Mouse (Mus musculus): Measurements from ENCODE around the gene Rcbtb2. TPM values are rescaled to one million over a fixed set of nuclear protein-coding genes. Genes with fewer than 3 reads are reported as not detected.

Gene Rcbtb2
- polyA plus RNA-seq (2012; rRNA removed): 27.0 and 30.2 TPM in 2 replicates

DNA sequence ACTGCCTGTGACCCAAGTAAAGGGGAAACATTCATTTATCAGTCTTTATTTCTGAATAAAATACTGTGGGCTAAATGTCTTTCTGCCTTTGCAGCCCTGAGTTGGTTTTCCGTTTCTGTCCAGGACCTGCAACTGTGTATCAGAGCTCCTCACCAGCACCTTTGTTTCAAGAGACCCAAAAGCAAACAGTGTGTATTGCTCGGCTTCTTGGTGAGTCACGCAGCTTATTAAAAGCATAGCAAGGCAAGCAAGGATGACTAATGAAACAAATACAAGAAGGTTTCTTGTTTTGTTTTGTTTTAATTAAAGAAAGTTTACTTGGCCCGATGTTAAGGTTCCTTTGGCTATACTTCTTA lies at the start of gene Rcbtb2:
Rcbtb2 (plus strand) TSS at position 115 of the 356 bp plus-strand sequence.
- DNase-seq: no peak
- TF ChIP-seq POLR2A (IDR thresholded peaks at IDR 0.05; ENCODE audit: borderline replicate concordance, insufficient read depth, low read length): no peak
- TF ChIP-seq CTCF (IDR thresholded peaks at IDR 0.05; ENCODE audit: borderline replicate concordance, insufficient read depth, low read depth, low read length): no peak
- Histone ChIP-seq H3K4me1 (ENCODE audit: control insufficient read depth, insufficient read depth, low read length) (no peaks in the 10 kb centered on the region), H3K4me3 (replicated peaks; ENCODE audit: insufficient read depth, low read depth, low read length) (no peak within 1 kb of the TSS), H3K27ac (ENCODE audit: insufficient read depth, low read length) (no peak within 1 kb of the TSS), H3K27me3 (ENCODE audit: control insufficient read depth, insufficient read depth, low read length) (no peaks in the 10 kb centered on the region)
- 86% methylated on average over 4 of the region's 4 CpGs for WGBS

DNA sequence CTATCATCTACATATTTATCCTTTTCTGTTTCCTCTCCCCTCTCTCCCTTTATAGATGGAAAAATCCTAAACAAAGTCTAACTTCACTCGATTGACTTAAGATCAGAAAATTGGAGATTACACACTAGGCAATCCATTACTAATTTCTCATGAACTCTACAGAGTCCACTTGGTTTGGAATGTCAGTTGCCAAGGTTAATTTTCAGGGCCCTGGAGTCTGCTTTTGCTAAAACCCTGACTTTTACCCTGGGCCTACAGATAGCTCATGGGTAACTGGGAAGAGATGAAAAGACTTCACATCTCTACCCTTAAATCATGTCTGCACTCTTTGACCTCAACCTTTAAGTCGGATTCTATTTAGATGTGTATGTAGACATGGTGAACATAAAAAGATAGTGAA lies 39.3 kb upstream of the Rcbtb2 start:
- H3K4me3 ChIP-seq (replicated peaks; ENCODE audit: insufficient read depth, low read depth, low read length): no peak overlapping the region
- no peaks in the 10 kb centered on the region for H3K4me1 ChIP-seq (ENCODE audit: control insufficient read depth, insufficient read depth, low read length)
- no peak for DNase-seq
- WGBS: 91% methylated on average over 2 of the region's 2 CpGs
- no peak for TF ChIP-seq CTCF (IDR thresholded peaks at IDR 0.05; ENCODE audit: borderline replicate concordance, insufficient read depth, low read depth, low read length)
- no peaks in the 10 kb centered on the region for H3K27me3 ChIP-seq (ENCODE audit: control insufficient read depth, insufficient read depth, low read length)
- H3K27ac ChIP-seq (ENCODE audit: insufficient read depth, low read length): no peak overlapping the region

DNA sequence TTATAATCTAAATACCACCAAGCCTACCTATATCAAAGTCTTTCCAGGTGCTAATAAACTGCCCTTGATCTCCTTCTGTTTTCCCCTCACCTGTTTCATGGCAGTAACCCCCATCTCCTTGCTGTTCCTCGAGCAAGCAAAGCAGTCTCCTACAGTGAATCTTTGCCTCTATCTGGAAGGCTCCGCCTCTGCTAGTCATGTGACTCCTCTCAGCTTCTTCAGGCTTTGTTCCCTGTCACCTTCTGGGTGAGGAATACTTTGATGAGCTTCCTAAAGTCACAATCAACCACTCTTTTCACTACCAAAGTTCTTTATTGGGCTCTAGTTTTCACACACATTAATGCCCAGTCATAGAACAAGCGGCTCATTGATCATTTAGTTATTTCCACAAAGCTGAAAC lies 36.4 kb upstream of the Rcbtb2 start:
- H3K27ac ChIP-seq (ENCODE audit: insufficient read depth, low read length): no peak overlapping the region
- no peak overlapping the region for H3K4me3 ChIP-seq (replicated peaks; ENCODE audit: insufficient read depth, low read depth, low read length)
- H3K27me3 ChIP-seq (ENCODE audit: control insufficient read depth, insufficient read depth, low read length): no peaks in the 10 kb centered on the region
- no peak for DNase-seq
- 56% methylated on average over 3 of the region's 3 CpGs for WGBS
- TF ChIP-seq CTCF (IDR thresholded peaks at IDR 0.05; ENCODE audit: borderline replicate concordance, insufficient read depth, low read depth, low read length) (no peak), POLR2A (IDR thresholded peaks at IDR 0.05; ENCODE audit: borderline replicate concordance, insufficient read depth, low read length) (no peak)
- no peaks in the 10 kb centered on the region for H3K4me1 ChIP-seq (ENCODE audit: control insufficient read depth, insufficient read depth, low read length)

DNA sequence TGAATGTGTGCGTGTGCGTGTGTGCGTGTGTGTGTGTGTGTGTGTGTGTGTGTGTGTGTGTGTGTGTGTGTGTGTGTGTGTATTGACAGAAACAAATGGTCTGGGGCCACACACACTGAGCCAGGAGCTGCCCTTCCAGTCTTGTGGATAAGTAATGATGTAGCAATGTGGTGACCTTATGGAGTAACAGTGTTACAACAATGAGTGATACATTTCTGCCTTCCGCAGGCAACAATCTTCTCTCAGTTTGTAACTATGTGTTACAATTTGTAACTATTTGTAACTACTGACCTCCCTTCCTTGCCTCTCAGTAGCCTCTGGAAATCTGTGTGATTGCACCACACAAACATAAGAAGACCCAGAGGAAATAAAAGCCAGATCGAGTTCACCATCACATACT lies 35.6 kb upstream of the Rcbtb2 start:
- no peak for TF ChIP-seq POLR2A (IDR thresholded peaks at IDR 0.05; ENCODE audit: borderline replicate concordance, insufficient read depth, low read length)
- TF ChIP-seq CTCF (IDR thresholded peaks at IDR 0.05; ENCODE audit: borderline replicate concordance, insufficient read depth, low read depth, low read length): no peak
- H3K27ac ChIP-seq (ENCODE audit: insufficient read depth, low read length): no peak overlapping the region
- 78% methylated on average over 5 of the region's 5 CpGs for WGBS

DNA sequence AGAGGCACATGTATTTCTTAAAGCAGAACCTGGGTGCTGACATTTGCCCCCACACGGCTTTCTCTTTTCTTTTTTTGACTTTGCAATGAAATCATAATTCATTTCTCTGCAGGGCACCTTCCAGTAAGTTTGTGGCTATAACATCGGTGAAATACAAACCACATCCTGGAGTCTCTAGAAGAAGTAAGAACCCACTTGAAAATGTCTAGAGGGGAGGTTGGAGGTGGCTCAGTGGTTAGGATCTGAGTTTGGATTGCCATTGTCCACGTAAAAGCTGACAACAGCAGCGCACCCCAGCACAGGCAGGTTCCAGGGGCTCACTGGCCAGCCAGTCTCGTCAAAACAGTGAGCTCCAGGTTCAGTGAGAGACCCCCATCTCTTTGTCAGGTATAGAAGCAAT lies 35.1 kb upstream of the Rcbtb2 start:
- Histone ChIP-seq H3K4me3 (replicated peaks; ENCODE audit: insufficient read depth, low read depth, low read length) (no peak overlapping the region), H3K27me3 (ENCODE audit: control insufficient read depth, insufficient read depth, low read length) (no peaks in the 10 kb centered on the region), H3K4me1 (ENCODE audit: control insufficient read depth, insufficient read depth, low read length) (no peaks in the 10 kb centered on the region), H3K27ac (ENCODE audit: insufficient read depth, low read length) (no peak overlapping the region)
- WGBS: 86% methylated on average over 5 of the region's 5 CpGs
- no peak for DNase-seq
- TF ChIP-seq POLR2A (IDR thresholded peaks at IDR 0.05; ENCODE audit: borderline replicate concordance, insufficient read depth, low read length): no peak
- no peak for TF ChIP-seq CTCF (IDR thresholded peaks at IDR 0.05; ENCODE audit: borderline replicate concordance, insufficient read depth, low read depth, low read length)

More for the DNA sequence above, 35.6 kb upstream of the Rcbtb2 start:
- DNase-seq: no peak
- Histone ChIP-seq H3K4me1 (ENCODE audit: control insufficient read depth, insufficient read depth, low read length) (no peaks in the 10 kb centered on the region), H3K27me3 (ENCODE audit: control insufficient read depth, insufficient read depth, low read length) (no peaks in the 10 kb centered on the region), H3K4me3 (replicated peaks; ENCODE audit: insufficient read depth, low read depth, low read length) (no peak overlapping the region)

DNA sequence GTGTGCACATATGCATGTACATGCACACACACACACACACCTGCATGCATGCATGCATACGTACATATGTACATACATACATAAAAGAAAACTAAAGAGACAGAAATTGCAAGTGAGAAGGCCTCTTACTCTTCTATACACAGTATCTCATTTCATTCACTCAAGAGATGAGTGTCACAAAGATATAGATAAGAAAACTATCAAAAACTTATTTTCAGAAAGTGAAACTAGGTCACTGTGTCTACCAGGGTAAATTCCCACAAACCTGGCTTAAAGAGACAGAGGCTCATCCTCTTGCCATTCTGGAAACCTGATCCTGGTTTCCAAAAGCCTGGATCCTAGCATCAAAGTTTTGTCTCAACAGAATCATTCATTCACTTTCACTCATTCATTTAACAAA lies 34.6 kb upstream of the Rcbtb2 start:
- DNase-seq: no peak
- H3K4me1 ChIP-seq (ENCODE audit: control insufficient read depth, insufficient read depth, low read length): no peaks in the 10 kb centered on the region
- no peak overlapping the region for H3K4me3 ChIP-seq (replicated peaks; ENCODE audit: insufficient read depth, low read depth, low read length)
- no peak for TF ChIP-seq POLR2A (IDR thresholded peaks at IDR 0.05; ENCODE audit: borderline replicate concordance, insufficient read depth, low read length)
- no peak for TF ChIP-seq CTCF (IDR thresholded peaks at IDR 0.05; ENCODE audit: borderline replicate concordance, insufficient read depth, low read depth, low read length)
- H3K27me3 ChIP-seq (ENCODE audit: control insufficient read depth, insufficient read depth, low read length): no peaks in the 10 kb centered on the region
- 92% methylated on average over 1 of the region's 1 CpGs for WGBS
- no peak overlapping the region for H3K27ac ChIP-seq (ENCODE audit: insufficient read depth, low read length)

DNA sequence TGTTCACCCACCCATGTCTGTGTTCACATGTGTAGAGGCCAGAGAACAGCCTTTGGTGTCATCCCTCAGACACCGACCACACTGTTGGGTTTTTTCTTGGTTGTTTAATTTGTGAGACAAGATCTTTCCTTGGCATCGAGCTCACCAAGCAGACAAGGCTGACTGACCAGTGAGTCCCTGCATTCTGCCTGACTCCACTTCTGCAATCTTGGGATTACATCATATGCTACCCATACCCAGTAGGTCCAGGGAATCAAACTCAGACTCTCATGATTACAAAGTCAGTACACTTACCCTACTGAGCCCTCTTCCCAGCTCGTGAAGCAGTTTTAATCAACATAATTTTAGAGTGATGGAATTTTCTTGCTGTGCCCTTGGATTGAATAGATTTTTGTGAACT lies 30.0 kb upstream of the Rcbtb2 start:
- Histone ChIP-seq H3K27ac (ENCODE audit: insufficient read depth, low read length) (no peak overlapping the region), H3K4me3 (replicated peaks; ENCODE audit: insufficient read depth, low read depth, low read length) (no peak overlapping the region), H3K4me1 (ENCODE audit: control insufficient read depth, insufficient read depth, low read length) (no peaks in the 10 kb centered on the region), H3K27me3 (ENCODE audit: control insufficient read depth, insufficient read depth, low read length) (no peaks in the 10 kb centered on the region)
- no peak for DNase-seq
- TF ChIP-seq CTCF (IDR thresholded peaks at IDR 0.05; ENCODE audit: borderline replicate concordance, insufficient read depth, low read depth, low read length) (no peak), POLR2A (IDR thresholded peaks at IDR 0.05; ENCODE audit: borderline replicate concordance, insufficient read depth, low read length) (no peak)
- WGBS: 91% methylated on average over 3 of the region's 3 CpGs

DNA sequence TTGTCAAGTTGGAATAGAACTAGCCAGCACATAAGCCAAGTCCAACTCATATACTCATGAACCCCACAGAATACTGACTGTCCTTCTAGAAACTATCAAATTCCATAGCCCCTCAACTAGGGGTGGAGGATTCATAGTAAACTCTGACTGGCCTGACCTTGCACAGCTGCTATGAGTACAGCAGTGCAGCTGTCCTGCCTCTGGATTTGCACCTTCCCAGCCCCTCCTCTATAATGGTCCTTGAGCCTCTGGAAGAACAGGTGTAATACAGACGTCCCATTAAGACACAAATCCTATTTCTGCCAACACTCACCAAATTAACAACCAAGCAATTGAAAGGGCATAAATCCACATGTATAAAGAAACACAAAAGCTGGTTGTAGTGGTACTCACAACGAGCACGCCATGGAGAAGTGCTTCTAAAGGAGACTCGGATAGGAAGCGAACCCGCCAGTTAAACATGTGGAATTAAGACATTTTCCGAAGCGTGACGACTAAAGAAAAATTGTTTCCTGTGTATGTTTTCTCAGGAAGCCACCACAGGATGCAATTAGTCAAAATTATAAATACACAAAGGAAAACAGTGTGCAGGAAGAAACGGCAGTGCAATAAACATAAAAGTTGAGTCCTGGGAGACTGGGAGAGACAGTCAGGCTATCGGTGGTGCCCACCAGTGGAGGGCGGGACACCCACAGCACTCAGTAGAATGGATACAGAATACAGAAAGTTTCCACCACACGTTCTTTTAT lies 27.9 kb upstream of the Rcbtb2 start:
- Histone ChIP-seq H3K4me1 (ENCODE audit: control insufficient read depth, insufficient read depth, low read length) (no peaks in the 10 kb centered on the region), H3K27me3 (ENCODE audit: control insufficient read depth, insufficient read depth, low read length) (no peaks in the 10 kb centered on the region), H3K4me3 (replicated peaks; ENCODE audit: insufficient read depth, low read depth, low read length) (no peak overlapping the region), H3K27ac (ENCODE audit: insufficient read depth, low read length) (no peak overlapping the region)
- no peak for TF ChIP-seq CTCF (IDR thresholded peaks at IDR 0.05; ENCODE audit: borderline replicate concordance, insufficient read depth, low read depth, low read length)
- no peak for TF ChIP-seq POLR2A (IDR thresholded peaks at IDR 0.05; ENCODE audit: borderline replicate concordance, insufficient read depth, low read length)
- DNase-seq: no peak
- WGBS: 74% methylated on average over 13 of the region's 13 CpGs
